Mouse (Mus musculus) ovary, postnatal 14 days (tissue): Measurements from ENCODE around the gene Smug1.
A peak's percentile ranks its signal among the peaks of the same experiment; 100 is the strongest.

ENCODE experiments used
- DNase-seq: peaks from one replicate; pipeline ENCODE4 v3.0.0; 2022; ENCODE audit warnings: low spot score

Gene Smug1

GRCm38 (mm10) chr15:103176874-103177421 lies 10.1 kb upstream of the Smug1 start:
- peak; percentile 95 for DNase-seq

- DNase-seq = no peak
Measured at GRCm38 (mm10) chr15:103173251-103173650, 6.4 kb upstream of the Smug1 start.

GRCm38 (mm10) chr15:103172537-103172936 lies 5.6 kb upstream of the Smug1 start:
- DNase-seq = peak; percentile 56

- DNase-seq = no peak
Measured at GRCm38 (mm10) chr15:103171276-103171675, 4.4 kb upstream of the Smug1 start.

GRCm38 (mm10) chr15:103170316-103170679 lies 3.4 kb upstream of the Smug1 start:
- no peak for DNase-seq

GRCm38 (mm10) chr15:103169612-103170315 lies 2.9 kb upstream of the Smug1 start:
- no peak for DNase-seq

GRCm38 (mm10) chr15:103168801-103169611 lies 2.1 kb upstream of the Smug1 start:
- no peak for DNase-seq

- no peak for DNase-seq
Measured at GRCm38 (mm10) chr15:103167786-103168185, 894 bp upstream of the Smug1 start.

GRCm38 (mm10) chr15:103165924-103166323 lies 968 bp downstream of the Smug1 start:
- no peak for DNase-seq

- DNase-seq = peak; percentile 93
Measured at GRCm38 (mm10) chr15:103165379-103165778, 1.5 kb downstream of the Smug1 start.

GRCm38 (mm10) chr15:103163182-103163919 lies 3.5 kb downstream of the Smug1 start:
- peak; percentile 77 for DNase-seq

- no peak for DNase-seq
Measured at GRCm38 (mm10) chr15:103157585-103157984, 9.3 kb downstream of the Smug1 start.

GRCm38 (mm10) chr15:103156890-103157289 lies 10.0 kb downstream of the Smug1 start:
- DNase-seq = no peak

- DNase-seq = no peak
Measured at GRCm38 (mm10) chr15:103155366-103156321, 11.2 kb downstream of the Smug1 start.

GRCm38 (mm10) chr15:103152890-103153610 lies 13.8 kb downstream of the Smug1 start:
- no peak for DNase-seq

GRCm38 (mm10) chr15:103152371-103152770 lies 14.5 kb downstream of the Smug1 start:
- DNase-seq = no peak

- DNase-seq = no peak
Measured at GRCm38 (mm10) chr15:103147779-103148178, 19.1 kb downstream of the Smug1 start.

- no peak for DNase-seq
Measured at GRCm38 (mm10) chr15:103147422-103147690, 19.5 kb downstream of the Smug1 start.

- DNase-seq = no peak
Measured at GRCm38 (mm10) chr15:103146627-103147421, 20.1 kb downstream of the Smug1 start.
